Mouse (Mus musculus) right cerebral cortex, postnatal 4 days (tissue): ENCODE data around the gene Kctd7.
A peak's percentile ranks its signal among the peaks of the same experiment; 100 is the strongest.

ENCODE experiments used
- DNase-seq: peaks from one replicate; pipeline ENCODE4 v3.0.0-alpha.2; 2022

Kctd7 gene

DNA sequence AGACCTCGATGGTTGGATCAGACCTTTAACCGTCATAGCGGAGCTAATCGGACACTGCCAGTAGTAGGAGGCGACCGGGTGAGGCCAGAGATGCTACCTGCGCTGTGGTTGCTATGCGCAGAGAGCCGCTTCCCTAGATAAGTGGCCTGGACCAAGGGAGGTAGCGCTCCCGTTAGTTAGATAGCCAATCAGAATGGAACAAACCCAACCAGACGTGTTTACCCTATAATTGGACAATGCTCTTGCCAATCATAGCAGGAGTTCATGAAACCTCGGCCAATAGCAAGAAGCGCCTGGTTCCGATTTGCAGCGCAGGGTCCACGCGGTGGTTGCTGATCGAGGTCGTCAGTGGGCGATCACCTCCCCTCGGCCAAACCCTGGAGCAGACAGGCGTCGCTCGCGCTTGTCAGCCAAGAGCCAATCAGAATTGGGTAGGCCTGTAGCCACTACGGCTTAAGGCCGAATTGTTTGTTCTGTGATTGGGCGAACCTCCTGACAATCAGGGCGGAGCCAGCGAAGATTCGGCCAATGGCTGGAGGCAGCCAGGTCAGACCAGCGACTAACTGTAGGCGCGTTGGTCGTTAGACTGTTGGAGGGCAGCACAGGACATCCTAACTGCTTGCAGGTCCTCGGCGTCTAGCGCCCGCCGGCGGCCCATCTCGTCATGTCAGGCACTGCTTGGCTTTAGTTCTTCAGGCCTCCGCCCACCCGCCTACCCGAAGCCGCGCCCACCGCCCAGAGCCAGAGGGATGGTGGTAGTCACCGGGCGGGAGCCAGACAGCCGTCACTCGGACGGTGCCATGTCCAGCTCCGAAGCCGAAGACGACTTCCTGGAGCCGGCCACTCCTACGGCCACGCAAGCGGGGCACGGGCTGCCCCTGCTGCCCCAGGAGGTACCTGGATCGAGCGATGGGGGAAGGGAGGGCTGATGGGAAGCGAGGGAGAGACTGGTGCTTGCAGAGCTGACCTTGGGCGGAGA is at the start of gene Kctd7:
TSS of gene Kctd7 (plus strand) at position 528 of the 979 bp plus-strand sequence.
- peak; percentile 89 for DNase-seq

DNA sequence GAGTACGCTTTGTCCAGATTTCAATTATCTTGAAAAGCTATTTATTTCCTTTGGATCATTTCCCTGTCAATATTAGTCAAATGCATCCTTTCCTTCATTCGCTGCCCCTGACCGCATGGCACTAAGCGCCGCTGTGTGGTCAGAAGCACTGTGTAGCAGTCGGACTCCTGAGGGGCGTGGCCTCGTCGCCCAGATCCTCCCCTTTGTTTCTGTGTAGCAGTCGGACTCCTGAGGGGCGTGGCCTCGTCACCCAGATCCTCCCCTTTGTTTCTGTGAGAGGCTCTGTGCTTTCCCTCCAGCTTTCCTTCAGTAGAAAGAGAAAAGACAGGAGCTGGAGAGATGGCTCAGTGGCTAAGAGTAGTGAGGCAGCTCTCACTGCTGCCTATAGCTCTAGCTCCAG is 47.9 kb upstream of the Kctd7 start:
- no peak for DNase-seq

DNA sequence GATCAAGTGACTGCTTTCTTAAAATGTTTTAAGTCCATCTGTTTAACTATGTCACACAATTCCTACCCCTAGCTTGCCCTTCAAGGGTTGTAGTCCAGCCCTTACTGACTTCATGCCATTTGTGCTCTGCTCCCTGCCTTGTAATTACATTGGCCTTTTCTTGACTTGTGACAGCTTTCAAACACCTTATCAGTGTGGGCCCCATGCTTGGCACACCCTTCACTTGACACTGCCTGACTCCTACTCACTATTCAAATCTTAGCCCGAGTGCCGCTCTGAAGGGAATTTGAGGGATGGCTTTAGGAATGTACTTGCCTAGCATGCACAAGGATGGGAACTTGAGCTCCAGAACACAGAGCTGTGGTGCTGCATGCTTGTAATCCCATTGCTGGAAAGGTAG is 46.8 kb upstream of the Kctd7 start:
- DNase-seq = no peak

DNA sequence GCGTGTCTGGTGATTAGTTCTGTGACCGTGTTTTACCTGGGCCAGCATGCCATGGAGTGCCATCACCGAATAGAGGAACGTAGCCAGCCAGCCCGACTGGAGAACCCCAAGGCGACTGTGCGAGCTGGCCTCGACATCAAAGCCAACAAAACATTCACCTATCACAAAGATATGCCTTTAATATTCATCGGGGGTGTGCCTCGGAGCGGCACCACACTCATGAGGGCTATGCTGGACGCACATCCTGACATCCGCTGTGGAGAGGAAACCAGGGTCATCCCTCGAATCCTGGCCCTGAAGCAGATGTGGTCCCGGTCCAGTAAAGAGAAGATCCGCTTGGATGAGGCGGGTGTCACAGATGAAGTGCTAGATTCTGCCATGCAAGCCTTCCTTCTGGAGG is 42.9 kb upstream of the Kctd7 start:
- no peak for DNase-seq

DNA sequence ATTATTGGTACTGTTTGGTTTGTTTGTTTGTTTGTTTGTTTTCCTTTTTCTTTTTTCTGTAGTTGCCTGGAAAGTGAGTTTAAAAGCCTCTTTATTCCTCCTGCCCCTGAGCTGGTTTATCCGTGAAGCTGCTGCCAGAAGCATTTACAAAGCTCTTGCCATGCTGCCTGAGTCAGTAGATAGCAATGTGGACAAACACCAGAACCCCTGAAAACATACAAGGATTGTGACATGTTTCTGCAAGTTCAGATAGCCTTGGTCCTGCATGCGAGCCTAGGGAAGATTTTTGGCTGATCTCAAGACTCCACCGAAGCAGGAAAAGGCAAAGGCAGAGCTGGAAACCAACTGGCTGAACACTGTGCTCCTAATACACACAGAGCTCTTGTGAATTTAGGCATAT is 35.3 kb upstream of the Kctd7 start:
- DNase-seq = no peak

DNA sequence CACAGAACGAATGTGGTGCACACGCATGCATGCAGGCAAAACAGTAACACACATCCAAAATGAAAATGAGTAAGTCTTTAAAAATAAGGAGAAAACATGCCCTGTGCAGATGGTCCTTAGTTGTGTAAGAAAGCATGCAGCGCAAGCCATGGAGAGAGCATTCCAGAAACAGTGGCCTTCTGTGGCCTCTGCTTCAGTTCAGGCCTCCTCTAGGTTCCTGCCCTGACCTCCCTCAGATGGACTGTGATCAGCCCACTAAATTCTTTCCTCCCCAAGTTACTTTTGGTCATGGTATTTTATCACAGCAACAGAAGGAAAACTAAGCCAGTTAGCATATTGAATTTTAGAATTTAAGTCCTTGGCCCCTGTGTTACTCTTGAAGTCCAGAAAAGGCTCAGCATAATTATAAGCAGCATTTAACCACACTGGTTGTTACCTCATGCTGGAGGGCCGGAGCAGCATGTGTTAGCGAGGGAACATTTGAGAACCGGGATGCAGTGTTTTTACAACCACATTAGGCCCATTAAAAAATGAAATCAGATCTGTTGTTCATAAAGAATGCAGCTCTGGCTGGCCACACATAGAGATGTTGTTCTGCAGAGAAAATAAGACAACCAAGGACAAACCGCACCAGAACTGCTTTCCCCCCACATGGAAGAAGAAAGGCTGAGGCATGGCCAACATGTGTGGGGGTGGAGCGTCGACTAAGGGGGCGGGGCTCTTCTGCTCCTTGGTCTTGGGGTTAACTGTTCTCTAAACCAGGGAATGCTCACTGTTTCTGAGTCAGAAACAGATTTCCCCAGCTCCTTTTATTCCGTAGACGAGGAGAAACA is 33.8 kb upstream of the Kctd7 start:
- DNase-seq = no peak

DNA sequence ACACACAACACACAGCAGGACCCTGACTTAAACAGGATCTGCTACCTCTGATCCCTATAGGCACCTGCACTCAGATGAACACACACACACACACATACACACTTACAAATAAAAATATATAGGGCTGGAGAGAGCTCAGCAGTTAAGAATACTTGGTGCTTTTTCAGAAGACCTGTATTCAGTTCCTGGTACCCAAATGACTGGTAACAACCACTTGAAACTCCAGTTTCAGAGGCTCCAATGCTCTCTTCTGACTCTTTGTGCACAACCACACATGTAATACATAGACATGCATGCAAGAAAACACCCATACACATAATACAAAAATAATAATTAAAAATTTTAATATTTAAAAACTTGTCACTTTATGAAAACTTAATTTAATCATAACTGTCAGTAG is 32.0 kb upstream of the Kctd7 start:
- DNase-seq = no peak

DNA sequence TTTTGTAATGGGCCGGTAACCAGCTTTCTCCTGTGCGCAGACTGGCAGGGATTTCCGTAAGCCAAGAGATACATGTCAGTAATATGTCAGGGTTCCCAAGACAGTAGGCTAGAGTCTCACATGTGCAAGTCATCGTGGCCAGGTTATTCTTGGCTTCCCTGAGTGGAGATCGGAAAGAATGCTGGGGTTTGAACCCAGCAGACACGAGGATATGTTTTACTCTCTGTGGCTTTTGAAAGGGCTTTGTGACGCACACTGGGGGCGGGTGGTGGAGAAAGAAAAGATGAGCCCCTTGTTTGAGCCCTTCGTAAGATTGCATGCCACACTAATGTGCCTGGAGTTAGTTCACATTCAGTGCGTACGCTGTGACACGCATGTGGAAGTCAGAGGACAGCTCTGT is 28.5 kb upstream of the Kctd7 start:
- DNase-seq = no peak

DNA sequence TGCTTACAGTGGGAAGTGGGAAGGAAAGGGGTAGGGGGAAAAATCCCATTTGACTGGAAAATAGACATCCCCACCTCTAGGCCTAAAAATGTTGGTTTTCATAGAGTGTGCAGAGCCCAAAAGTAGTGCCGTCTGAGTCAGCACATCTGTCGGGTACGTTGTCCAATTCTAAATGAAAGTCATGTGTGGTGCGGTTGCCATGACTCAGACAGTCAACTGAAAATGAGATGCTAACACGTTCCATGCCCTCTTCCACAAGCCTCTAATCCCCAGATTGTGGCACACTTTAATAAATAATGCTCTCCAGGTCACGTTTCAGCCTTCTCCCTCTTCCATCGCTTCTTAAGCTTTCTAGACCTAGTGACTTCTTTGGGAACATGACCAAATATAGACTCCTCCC is 27.8 kb upstream of the Kctd7 start:
- no peak for DNase-seq

DNA sequence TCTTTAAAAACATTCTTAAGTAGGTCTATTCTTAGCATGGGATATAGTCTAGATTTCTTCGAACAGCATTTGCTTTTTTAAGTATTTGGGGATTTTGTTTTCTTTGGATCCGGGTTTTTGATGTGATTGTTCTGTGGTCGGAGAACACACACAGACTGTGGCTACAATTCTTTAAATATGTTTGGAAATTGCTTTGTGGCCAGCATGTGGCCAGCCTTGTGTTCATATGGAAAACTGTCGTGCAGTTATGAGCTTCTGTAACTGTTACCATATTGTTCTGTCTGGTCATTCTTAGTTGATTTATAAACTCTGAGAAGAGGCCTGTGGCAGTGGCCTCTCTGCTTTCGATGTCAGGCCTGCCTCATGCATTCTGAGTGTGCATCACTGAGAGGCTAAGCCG is 26.7 kb upstream of the Kctd7 start:
- DNase-seq = no peak

DNA sequence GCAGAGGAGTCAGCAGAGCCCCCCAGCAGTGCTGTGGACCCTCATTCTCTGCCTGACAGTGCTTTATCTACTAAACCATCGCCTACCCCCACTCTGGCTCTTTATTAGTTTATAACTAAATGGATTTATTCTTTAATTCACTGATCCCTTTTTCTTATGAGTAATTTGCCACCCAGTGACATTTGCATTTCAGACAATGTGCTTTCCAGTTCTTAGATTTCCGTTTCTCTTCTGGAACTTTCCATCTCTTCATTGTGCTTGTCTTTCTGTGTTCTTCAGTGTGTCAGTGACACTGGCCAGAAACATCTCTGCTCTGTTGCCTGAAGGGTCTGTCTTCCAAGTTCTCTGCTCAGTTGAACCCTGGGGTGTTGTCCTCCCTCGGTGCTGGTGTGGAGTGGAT is 25.4 kb upstream of the Kctd7 start:
- no peak for DNase-seq

DNA sequence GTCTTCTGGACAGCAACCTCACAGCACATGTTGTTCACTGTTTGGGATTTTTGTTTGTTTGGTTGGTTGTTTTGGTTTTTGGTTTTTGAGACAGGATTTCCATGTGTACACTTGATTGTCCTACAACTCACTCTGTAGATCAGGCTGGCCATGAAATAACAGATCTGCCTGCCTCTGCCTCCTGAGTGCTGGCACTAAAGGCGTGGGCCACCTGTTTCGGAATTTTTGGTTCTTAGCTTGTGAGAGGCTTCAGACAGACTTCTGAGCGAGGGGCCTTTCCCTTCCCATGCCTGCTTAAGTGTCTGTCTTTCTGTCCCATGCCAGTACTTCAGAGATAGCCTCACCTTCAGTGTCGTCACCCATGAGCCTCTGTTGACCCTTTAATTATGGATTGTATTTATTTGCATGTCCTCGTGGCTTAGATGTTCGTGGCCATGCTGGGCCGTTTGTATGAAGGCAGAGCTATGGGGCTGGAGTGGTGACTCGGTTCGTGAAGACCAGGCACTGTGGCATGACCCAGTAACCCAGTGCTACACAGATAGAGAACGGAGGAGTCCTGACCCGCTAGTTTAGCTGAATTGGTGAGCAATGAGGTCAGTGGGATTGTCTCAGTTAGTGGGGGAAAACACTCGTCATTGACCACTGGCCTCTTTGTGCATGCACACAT is 24.5 kb upstream of the Kctd7 start:
- DNase-seq = no peak

DNA sequence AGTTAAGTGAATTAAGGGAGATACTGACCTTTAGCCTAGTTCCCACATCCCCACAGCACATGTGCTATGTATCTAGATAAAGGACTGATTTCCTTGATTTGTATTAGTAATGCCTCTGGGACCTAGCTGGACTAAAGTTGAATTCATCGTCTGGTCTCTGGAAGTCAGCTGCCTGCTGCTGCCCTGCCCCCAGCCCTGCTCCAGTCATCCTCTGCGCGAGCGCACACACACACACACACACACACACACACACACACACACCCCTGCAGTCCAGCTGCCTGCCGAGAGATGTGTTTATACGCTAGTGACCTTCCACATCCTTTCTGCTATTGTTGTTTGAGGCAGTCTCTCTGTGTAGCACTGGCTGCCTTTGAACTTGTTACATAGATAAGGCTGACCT is 23.8 kb upstream of the Kctd7 start:
- no peak for DNase-seq

DNA sequence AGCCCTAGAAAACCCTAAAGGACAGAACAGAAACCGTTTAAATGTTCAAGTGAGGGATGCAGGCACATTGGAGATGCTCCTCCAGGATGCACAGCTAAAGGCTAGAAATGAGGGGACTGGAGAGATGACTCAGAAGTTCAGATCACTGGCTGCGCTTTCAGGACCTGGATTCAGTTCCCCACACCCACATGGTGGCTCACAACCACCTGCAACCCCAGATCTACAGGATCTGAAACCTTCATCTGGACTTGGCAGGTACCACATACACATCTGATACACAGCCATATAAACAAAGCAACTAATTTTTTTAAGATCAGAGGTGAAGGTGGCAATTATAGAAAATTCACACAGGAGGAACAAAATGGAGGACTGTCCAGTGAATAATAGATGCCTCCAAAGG is 22.3 kb upstream of the Kctd7 start:
- no peak for DNase-seq

DNA sequence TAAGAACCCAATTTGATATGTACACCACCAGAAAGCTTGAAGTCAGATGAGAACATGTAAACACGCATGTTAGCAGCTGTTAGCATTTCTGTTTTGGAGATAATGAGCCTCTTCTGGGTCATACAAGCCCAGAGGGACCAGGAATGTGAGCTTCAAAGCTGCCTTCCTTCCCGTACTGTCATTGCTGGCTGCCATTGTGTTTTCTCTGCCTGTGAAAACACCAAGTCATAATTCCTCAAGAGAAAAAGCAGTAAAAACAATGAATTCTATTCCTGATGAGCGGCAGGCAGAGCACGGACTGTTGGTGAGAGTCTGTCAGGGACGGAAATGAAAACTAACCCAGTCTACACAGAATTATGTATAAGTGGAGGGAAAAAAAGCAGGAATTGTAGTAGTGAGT is 20.4 kb upstream of the Kctd7 start:
- no peak for DNase-seq

DNA sequence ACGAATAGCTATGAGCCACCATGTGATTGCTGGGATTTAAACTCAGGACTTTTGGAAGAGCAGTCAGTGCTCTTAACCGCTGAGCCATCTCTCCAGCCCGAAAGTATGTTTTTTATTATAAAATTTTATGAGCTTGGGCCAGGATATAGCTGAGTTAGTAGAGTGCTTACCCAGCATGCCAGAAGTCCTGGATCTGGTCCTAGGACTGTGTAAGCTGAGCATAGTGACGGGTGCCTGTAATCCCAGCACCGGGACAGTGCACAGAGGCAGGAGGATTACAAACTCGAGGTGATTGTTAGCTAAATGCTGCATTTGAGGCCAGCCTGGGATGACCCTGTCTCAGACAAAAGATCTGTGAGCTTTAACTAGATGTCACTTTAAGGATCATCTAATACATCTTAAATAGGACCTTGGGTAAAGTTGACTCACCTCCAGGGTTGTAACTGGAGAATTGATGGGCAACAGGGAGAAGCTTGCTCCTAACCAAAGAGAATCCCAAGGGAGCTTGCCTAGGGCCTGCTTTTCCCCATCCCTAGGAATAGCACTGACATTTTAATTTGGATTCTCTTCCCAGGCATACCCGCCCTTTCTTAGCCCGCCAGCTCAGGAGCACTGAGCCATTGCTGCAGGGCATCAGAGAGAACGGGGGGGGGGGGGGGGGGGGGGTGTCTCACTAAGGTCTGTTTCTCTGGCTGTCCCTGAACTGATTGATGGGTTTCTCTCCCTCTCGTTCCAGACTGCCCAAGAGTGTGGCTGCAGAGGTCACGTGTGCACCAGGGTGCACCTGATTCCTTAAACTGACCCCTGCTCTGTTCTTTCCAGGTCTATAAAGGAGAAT is 15.8 kb upstream of the Kctd7 start:
- no peak for DNase-seq

DNA sequence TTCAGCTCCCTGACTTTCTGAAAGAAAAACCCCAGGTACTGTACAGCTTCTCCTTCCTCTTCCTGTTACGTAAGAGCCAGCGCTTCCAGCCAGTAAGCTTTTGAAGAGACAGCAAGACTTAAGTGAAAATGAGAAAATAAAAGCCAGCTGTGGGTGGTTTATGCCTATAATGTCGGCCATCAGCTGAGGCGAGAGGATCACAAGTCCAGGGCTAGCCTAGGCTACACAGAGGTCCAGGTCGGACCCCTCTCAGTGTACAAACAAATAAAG is 15.2 kb upstream of the Kctd7 start:
- DNase-seq = no peak

DNA sequence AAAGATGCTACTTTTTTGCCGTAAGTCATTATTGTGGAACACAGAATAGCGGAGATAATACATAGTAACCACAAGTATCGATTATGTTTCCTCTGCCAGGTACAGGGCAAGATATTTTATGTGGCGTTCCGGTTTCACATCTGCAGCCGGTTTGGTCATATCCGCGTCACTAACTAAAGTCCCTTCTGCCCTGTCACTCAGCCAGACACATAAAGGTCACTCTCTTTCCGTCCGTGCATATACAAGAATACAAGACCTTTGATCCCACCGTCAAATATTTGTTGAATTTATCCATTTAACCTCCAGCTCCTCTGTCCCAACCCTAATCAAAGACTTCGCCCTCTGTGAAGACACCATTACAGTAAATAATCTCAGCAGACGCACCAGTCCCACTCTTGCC is 8.1 kb upstream of the Kctd7 start:
- no peak for DNase-seq

DNA sequence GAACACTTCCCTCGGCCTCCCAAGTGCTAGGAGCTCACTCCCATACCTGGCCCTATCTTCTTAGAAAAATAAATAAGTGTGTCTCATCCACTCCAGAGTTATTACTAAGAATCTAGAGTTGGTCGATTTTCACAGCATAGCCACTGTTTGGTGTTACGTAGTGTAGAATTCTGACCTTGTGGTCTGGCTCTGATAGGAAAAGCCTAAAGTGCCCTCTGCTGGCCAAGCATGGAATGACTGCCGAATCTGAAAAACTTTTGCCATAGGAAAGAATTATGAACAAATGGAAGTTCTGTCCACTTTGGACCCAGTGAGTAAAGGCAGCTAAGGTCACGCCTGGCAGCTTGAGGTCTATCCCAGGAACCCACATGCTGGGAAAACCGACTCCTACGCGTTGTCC is 5.3 kb upstream of the Kctd7 start:
- DNase-seq = peak; percentile 79

DNA sequence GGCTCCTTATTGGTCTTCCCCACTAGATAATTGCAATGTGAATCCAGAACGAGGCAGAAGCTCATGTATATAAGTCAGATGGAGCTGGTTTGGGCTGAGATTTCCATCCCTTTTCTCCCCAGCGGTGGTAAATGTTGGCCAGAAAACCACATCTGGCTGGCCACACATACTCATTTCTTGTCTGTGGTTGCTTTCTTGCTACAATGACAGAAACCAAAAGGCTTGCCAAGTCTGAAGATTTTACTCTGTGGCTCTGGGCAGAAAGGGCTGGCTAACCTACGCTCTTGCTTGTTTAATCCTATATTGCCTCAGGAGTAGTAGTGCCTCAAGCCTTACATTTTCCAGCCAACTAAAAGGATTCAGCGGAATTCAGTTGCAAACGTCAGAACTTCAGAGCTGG is 3.5 kb upstream of the Kctd7 start:
- no peak for DNase-seq

DNA sequence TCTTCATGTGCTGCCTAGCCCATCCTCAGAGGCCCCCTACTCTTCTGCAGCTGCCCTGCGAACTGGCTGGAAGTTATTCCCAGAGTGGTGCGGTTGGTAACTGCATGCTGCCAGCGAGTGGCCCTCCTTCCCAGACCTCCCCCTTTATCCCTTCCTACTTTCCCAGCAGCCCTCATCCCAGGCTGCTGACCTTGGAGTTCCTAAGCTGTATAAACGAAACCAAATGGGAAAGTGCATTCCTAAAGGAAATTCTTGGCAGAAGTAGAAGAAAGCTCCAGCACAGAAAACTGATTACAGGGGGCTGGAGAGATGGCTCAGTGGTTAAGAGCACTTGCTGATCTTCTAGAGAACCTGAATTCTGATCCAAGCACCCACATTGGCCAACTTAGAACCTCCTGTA is 2.6 kb upstream of the Kctd7 start:
- DNase-seq = no peak

DNA sequence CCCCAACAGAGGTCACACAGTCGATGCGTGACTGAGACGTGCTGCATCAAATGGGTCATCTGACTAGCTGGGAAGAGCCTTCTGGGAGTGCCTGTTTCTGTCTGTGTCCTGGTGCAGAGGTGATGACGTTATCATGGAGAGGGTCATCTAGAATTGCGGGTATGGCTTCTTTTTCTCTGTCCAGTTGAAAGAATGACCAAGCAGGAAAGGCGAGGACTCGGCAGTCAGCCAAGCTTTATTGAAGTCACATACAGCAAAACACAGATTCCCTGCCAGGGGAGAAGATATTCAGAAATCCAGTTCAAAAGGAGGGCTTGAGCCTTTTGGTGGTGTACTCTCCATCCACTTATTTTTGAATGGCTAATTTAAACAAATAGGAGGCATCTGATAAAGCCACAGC is 1.6 kb upstream of the Kctd7 start:
- no peak for DNase-seq

DNA sequence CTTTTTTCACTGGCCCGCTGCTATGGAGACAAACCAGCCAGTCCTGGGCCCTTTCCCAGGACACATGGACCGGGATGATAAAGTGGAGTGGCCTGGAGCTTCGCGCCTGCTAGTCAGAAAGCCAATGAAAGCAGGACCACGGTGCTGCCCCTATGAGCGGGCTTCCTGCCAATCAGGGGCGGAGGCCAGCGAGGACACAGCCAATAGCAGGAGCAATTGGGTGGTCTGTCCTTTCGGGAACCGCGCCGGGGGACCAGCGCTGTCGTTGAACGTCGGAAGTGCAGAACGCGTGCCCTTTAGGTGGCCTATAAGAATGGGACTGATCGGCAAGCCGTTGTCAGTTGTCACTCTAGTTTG is 706 bp upstream of the Kctd7 start:
- DNase-seq = peak; percentile 82
